Mouse (Mus musculus): Measurements from ENCODE around the gene Taf3.

GRCm38 (mm10) chr2:10021296-10021695, 27.1 kb downstream of the Taf3 start:
- TF ChIP-seq CTCF (IDR thresholded peaks at IDR 0.05; ENCODE audit: low read depth) (no peak), EP300 (IDR thresholded peaks at IDR 0.05; ENCODE audit: low read depth) (no peak)
